Mouse (Mus musculus) hindbrain, embryonic 10.5 days (tissue): ENCODE measurements around the gene Atp5e. TPM values are rescaled to one million over a fixed set of nuclear protein-coding genes. Genes with fewer than 3 reads are reported as not detected.

Experiments
- DNase-seq: peaks from one replicate; pipeline ENCODE4 v3.0.0-alpha.2; 2017; ENCODE audit warnings: low spot score
- H3K27ac ChIP-seq: fragments of 300-500 bp; sonication (generic); 2 replicates; pipeline ENCODE4 v1.5.1; 2016; ENCODE audit warnings: mild to moderate bottlenecking, moderate library complexity
- H3K27me3 ChIP-seq: fragments of 300-500 bp; sonication (generic); 2 replicates; pipeline ENCODE4 v1.6.1; 2016; ENCODE audit warnings: mild to moderate bottlenecking; ENCODE audit not compliant: poor library complexity, insufficient read depth, severe bottlenecking
- H3K36me3 ChIP-seq: fragments of 300-500 bp; sonication (generic); 2 replicates; pipeline ENCODE4 v1.6.1; 2016; ENCODE audit warnings: mild to moderate bottlenecking, moderate library complexity
- H3K4me1 ChIP-seq: fragments of 300-500 bp; sonication (generic); replicated peaks from 2 replicates; pipeline ENCODE4 v1.6.1; 2016; ENCODE audit warnings: mild to moderate bottlenecking
- H3K4me3 ChIP-seq: fragments of 300-500 bp; sonication (generic); 2 replicates; pipeline ENCODE4 v1.5.1; 2016; ENCODE audit warnings: mild to moderate bottlenecking, moderate library complexity
- H3K9me3 ChIP-seq: fragments of 300-500 bp; sonication (generic); 2 replicates; pipeline ENCODE4 v1.6.1; 2016; ENCODE audit warnings: mild to moderate bottlenecking, moderate library complexity
- WGBS: fragments of 180-500 bp; shearing (Covaris S2); methylation state at CpG from one replicate; pipeline ENCODE4 v1.1.7; 2016; 5-methylcytosine and 5-hydroxymethylcytosine counted together
- polyA plus RNA-seq: library from polyadenylated mRNA; unstranded; fragments of >200 nt; fragmentation: Nextera tagmentation; extraction: Ambion mirVana; gene quantifications from 2 replicates; pipeline ENCODE4 v1.2.1, GENCODE M21; 2016

Gene Atp5e
- polyA plus RNA-seq, 1 experiment from 2014 or later = 749 TPM

GRCm38 (mm10) chr2:174443046-174443445 is 20.9 kb downstream of the Atp5e start:
- 60% methylated on average over 2 of the region's 2 CpGs for WGBS
- H3K4me1 ChIP-seq = peaks cover 46% of the 10 kb centered on the region
- H3K36me3 ChIP-seq = no peaks in the 10 kb centered on the region
- H3K4me3 ChIP-seq = no peak overlapping the region
- DNase-seq = no peak
- no peaks in the 10 kb centered on the region for H3K27me3 ChIP-seq
- 0 out of 2 replicates have a peak overlapping the region, but pooled peaks have one; percentile 56 for H3K27ac ChIP-seq
- no peaks in the 10 kb centered on the region for H3K9me3 ChIP-seq

DNA sequence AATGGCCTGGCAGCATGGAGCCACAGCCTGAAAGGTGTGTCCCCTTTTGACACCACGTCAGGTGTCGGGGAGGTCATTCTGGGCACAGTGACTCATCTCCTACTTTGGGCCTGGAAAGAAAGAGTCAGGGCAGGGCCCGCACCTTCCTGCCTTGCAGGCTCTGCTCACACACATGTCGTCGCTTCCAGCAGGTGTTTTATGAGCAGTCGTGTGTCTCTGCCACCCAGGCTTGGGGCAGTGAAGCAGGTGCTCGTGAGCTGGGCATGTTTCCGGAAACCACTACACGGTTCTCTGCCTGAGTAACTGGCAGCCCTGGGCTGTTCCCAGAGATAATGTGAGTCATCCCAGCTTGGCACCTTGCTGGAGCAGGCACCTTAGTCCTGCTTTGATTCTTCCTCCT is 21.4 kb downstream of the Atp5e start:
- H3K36me3 ChIP-seq = peaks cover under 1% of the 10 kb centered on the region; the same call in 1 of the 2 replicates
- no peaks in the 10 kb centered on the region for H3K27me3 ChIP-seq
- no peak overlapping the region for H3K4me3 ChIP-seq
- 85% methylated on average over 9 of the region's 9 CpGs for WGBS
- no peak overlapping the region for H3K27ac ChIP-seq
- DNase-seq = no peak
- H3K4me1 ChIP-seq = peaks cover 52% of the 10 kb centered on the region
- no peaks in the 10 kb centered on the region for H3K9me3 ChIP-seq

DNA sequence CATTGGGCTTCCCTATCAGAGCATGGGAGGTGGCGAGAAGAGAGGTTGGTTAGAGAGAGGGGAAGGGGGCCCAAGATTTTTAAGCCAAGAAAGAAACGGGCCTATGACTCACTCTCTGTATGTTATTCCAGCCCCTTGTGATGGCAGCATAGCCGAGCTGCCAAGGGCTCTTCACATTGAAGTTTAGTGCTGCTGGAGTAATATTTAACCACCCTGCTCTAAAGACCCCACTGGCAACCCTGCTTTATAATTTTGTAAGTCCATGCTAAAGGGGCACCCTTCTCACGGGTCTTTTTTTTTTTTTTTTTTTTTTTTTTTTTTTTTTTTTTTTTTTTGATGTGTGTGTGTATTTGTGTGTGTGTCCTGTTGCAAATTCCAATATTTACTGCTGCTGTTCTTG is 22.0 kb downstream of the Atp5e start:
- no peak overlapping the region for H3K4me3 ChIP-seq
- peaks cover 6% of the 10 kb centered on the region; the same call in 1 of the 2 replicates for H3K36me3 ChIP-seq
- no peak overlapping the region for H3K27ac ChIP-seq
- DNase-seq = no peak
- no peaks in the 10 kb centered on the region for H3K9me3 ChIP-seq
- H3K27me3 ChIP-seq = no peaks in the 10 kb centered on the region
- H3K4me1 ChIP-seq = peaks cover 54% of the 10 kb centered on the region
- WGBS = 87% methylated on average over 4 of the region's 4 CpGs

DNA sequence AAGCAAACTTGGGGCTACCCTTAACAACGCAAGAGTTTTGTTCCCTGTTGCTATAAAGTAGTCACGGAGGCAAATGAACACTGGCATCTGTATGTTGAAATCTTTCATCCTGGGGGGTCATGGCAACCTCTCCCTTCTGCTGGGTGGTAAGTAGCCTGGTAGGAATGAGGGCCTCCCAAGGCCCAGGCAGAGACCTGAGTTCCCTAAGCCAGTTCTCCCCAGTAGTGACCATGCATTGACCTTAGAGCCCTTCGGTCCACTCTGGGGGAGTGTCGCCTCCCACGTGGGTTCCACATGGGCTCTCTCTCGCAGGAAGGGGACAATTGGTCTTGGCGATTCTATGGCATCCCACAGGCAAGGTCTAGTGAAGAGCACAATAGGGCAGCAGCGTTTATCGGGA is 23.9 kb downstream of the Atp5e start:
- no peak for DNase-seq
- WGBS = 76% methylated on average over 9 of the region's 9 CpGs
- Histone ChIP-seq H3K27ac (no peak overlapping the region; the same call in 1 of the 2 replicates), H3K36me3 (peaks cover 23% of the 10 kb centered on the region), H3K9me3 (no peaks in the 10 kb centered on the region), H3K4me3 (no peak overlapping the region), H3K4me1 (peaks cover 44% of the 10 kb centered on the region), H3K27me3 (no peaks in the 10 kb centered on the region)

- Histone ChIP-seq H3K27me3 (no peaks in the 10 kb centered on the region), H3K4me3 (peak overlapping the region; percentile 64; the same call in 1 of the 2 replicates), H3K9me3 (no peaks in the 10 kb centered on the region), H3K36me3 (peaks cover 28% of the 10 kb centered on the region), H3K27ac (peak overlapping the region; percentile 91), H3K4me1 (peaks cover 48% of the 10 kb centered on the region)
- WGBS = 42% methylated on average over 5 of the region's 5 CpGs
- DNase-seq = no peak
Measured at GRCm38 (mm10) chr2:174439450-174439838, 24.5 kb downstream of the Atp5e start.

GRCm38 (mm10) chr2:174438737-174439449 is 25.0 kb downstream of the Atp5e start, which contains the start of gene Ctsz:
Ctsz (minus strand) TSS chr2:174439039.
- WGBS = under 1% methylated on average over 38 of the region's 38 CpGs
- Histone ChIP-seq H3K27me3 (no peaks in the 10 kb centered on the region), H3K9me3 (no peaks in the 10 kb centered on the region), H3K4me3 (peak within 1 kb of the TSS; percentile 64), H3K36me3 (peaks cover 33% of the 10 kb centered on the region), H3K4me1 (peaks cover 52% of the 10 kb centered on the region), H3K27ac (peak within 1 kb of the TSS; percentile 91)
- DNase-seq = peak; percentile 79

DNA sequence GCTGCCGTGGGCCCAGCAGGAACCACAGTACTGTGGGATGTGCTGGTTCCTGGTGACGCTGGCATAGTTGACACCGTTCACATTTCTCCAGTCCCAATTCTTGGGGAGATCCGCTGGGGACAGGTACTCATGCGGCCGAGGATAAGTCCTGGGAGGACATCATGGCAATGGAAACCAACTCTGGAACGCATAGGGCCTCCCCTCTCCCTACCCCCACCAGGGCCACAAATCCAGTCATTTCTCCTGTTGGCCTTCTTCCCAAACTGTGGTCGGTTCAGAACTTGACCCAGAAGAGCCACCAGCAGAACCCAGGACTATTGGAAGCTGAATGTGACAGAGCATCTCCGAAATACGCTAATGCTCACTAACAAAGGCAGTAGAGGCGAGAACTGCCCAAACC is 25.7 kb downstream of the Atp5e start:
- WGBS = 70% methylated on average over 11 of the region's 11 CpGs
- Histone ChIP-seq H3K27ac (peak overlapping the region; percentile 91), H3K27me3 (no peaks in the 10 kb centered on the region), H3K9me3 (no peaks in the 10 kb centered on the region), H3K4me1 (peaks cover 54% of the 10 kb centered on the region), H3K36me3 (peaks cover 40% of the 10 kb centered on the region), H3K4me3 (peak overlapping the region; percentile 64)
- DNase-seq = no peak

DNA sequence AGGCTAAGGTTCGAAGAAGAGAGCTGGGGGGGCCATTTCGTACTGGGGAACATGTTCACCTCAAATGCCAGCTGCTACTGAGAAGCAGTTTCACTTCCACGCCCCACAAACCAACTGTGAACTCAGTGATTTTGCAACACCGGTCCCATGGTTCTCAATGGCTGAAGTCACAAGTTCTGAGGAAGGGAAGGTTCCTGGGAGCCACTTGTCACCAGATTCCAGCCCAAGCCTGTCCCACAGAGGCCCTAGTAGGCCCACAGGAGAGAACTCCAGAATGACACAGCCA is 26.3 kb downstream of the Atp5e start:
- Histone ChIP-seq H3K4me1 (peaks cover 49% of the 10 kb centered on the region), H3K4me3 (peak overlapping the region; percentile 64), H3K27me3 (no peaks in the 10 kb centered on the region), H3K27ac (peak overlapping the region; percentile 91), H3K36me3 (peaks cover 44% of the 10 kb centered on the region), H3K9me3 (no peaks in the 10 kb centered on the region)
- DNase-seq = no peak
- WGBS = 98% methylated on average over 4 of the region's 4 CpGs

DNA sequence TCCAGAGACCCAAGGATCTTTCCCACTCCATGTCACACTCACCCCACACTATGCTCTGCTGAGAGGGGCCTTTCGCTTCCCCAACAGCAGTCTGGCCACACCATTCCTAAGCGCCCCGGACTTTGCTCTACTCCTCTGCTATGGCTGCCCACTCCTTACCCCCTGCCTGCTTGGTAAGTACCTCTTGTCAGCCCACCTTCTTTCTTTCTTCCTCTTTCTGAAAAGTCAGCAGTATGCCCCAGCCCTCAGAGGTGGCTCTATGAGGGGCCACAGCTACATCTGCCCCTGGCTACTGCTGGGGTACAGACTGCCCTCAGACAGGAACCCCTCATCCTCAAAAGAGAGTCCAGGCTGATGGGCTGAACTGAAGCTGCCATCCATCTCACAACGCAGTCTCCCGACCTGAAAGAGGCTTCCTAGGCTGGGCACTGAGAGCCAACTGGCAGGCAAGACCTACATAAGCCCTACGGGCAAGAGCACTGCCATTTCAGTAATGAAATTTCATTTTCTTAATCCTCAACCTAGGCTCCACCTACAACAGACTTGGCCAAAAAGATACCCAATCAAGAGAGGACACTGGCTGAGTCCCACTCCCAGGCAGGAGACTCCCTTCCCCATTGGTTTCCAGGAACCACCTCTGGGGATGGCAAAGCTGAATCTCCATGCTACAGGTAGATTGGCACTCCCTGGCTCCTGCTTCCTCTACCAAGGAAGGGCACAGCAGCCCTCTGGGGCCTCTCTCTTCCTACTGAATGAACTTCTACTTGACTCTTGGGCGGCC is 26.8 kb downstream of the Atp5e start:
- DNase-seq = no peak
- Histone ChIP-seq H3K9me3 (no peaks in the 10 kb centered on the region), H3K4me3 (no peak overlapping the region), H3K27ac (0 out of 2 replicates have a peak overlapping the region, but pooled peaks have one; percentile 2), H3K36me3 (peaks cover 49% of the 10 kb centered on the region), H3K4me1 (peaks cover 46% of the 10 kb centered on the region), H3K27me3 (no peaks in the 10 kb centered on the region)
- 96% methylated on average over 7 of the region's 7 CpGs for WGBS

DNA sequence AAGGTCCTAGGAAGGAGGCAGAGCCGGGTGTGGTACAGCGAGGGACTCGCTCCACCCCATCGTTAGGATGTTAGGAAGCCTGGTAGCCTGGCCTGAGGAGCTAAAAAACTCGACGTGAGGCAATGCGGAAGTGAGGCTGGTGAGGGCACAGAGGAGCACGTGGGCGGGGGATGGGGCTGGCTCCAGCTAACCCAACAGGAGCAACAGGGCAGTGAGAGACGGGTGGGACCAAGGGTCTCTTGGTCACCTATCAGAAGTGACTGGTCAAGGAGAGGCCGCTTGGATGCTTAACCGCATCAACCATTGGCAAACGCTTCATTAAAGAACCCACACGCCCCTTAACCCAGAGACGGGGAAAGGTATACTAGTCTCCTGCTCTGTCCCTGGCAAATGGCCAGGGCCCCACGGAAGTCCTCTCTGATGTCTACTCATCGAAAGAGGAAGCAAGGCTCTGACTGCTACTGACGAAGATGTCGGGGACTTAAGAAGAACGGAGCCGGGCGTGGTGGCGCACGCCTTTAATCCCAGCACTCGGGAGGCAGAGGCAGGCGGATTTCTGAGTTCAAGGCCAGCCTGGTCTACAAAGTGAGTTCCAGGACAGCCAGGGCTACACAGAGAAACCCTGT is 27.7 kb downstream of the Atp5e start:
- 92% methylated on average over 26 of the region's 26 CpGs for WGBS
- H3K27ac ChIP-seq = no peak overlapping the region
- no peak for DNase-seq
- H3K4me3 ChIP-seq = no peak overlapping the region
- no peaks in the 10 kb centered on the region for H3K27me3 ChIP-seq
- peaks cover 50% of the 10 kb centered on the region for H3K36me3 ChIP-seq
- peaks cover 46% of the 10 kb centered on the region for H3K4me1 ChIP-seq
- H3K9me3 ChIP-seq = no peaks in the 10 kb centered on the region

DNA sequence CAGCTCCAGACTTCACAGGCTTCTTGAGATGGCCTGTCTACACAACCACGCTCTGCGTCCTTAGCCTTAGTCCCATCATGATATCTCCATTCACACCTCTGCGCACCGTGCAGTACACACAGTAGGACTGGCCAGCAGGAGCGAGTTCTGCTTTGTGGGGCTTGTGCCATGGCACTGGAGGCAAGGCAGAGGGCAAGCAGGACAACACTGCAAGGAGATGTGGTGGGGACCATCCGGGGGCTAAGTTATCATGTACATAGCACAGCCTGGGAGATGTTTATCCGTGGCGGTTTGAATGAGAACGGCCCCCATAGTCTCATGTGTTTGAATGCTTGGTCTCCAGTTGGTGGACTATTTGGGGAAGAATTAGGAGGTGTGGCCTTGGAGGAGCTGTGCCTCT is 29.0 kb downstream of the Atp5e start:
- no peak overlapping the region for H3K27ac ChIP-seq
- WGBS = 97% methylated on average over 9 of the region's 9 CpGs
- H3K27me3 ChIP-seq = no peaks in the 10 kb centered on the region
- peaks cover 62% of the 10 kb centered on the region for H3K36me3 ChIP-seq
- H3K4me3 ChIP-seq = no peak overlapping the region
- H3K4me1 ChIP-seq = peaks cover 44% of the 10 kb centered on the region
- no peak for DNase-seq
- H3K9me3 ChIP-seq = no peaks in the 10 kb centered on the region

DNA sequence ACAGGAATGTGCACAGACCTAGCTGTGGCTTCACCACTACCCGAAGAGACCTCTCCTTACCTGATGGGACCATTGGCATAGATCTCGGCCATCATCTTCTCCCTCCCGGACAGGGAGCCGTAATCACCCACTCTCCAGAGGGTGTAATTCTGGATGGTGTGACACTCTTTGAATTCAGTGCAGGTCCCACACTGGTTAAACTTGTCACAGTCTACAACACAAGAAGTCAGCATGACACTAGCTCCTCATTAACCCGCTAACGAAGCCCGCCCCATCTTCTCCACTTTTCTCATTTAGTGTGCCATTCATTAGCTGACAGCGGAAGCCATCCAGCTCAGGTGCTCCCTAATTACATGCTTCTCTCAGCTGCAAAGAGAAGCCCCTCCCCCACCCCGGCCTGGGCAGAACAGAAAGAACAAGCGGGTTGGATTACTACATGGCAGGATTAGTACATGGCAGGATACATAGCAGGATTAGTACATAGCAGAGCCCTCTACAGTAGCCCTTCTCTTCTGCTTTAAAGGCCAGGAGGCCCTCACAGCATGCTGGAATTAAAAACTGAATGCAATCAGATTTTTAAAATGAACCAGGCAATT is 34.8 kb downstream of the Atp5e start:
- Histone ChIP-seq H3K36me3 (peaks cover 89% of the 10 kb centered on the region), H3K4me3 (no peak overlapping the region), H3K9me3 (no peaks in the 10 kb centered on the region), H3K27me3 (no peaks in the 10 kb centered on the region), H3K27ac (no peak overlapping the region), H3K4me1 (peaks cover 7% of the 10 kb centered on the region; the same call in 1 of the 2 replicates)
- 88% methylated on average over 10 of the region's 10 CpGs for WGBS
- no peak for DNase-seq
